Mouse (Mus musculus): ENCODE data around the gene Iqcj.

DNA sequence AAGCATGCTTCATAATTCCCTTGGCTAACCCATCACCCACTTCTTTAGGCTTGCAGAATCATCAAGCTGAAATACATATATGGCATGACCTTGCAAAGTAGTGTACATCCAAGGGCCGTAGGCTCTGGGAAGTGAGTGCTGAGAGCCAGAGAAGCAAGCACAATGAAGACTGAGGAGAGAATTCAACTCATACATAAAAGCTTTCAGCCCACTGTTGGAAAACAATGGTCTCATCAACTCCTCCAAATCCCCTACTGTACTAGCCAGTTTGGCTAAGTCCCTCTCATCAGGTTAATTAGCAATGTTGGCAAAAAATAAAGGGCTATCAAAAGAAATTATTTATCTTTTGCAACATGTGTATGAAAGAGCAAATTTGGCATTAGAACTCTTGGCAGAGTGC lies 22.6 kb upstream of the Iqcj start:
- TF ChIP-seq GATA1 (IDR thresholded peaks at IDR 0.05; ENCODE audit: borderline replicate concordance, low read length), result no peak
- no peak for TF ChIP-seq FLI1 (IDR thresholded peaks at IDR 0.05; ENCODE audit: low read length)

All from megakaryocyte, embryonic 14.5 days (primary cell).